Mouse (Mus musculus): ENCODE results near the gene Sf3b2.

Sf3b2 gene

DNA sequence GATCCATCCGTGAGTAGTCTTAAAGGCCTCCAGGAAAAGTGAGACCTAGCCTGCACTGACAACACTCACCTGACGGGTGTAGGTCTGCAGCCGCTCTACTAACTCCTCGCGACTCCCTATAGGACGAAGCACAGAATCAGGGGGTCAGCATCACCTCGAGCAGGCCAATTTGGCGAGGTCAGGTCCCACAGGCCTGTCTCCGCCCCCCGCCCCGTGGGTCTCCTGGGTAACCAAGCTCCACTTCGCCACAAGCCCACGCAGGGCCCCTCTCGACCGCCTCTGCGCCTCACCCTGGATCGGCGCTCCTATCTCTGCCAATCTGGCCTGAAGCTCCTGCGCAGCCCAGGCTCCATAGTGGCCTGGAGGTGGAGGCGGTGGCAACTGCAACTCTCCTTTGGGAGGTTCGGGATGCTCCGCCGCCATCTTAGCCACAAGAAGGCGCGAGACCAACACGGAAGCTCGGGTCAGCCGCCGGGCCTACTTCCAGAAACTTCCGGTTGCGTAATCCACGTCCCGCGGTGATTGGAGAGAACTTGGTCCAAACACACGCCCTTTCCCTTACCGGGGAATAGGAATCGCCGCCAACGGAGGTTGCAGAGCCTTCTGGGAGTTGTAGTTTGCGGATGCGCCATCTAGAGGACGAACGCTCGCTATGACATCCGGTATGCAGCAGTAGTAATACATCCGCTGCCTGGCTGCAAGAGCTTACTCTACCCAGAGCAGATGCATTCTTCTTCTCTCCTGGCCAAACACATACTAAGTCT, at the start of gene Sf3b2:
Sf3b2 (minus strand) TSS at position 484 of the 764 bp plus-strand sequence.
- peak; percentile 99 for DNase-seq (ENCODE audit: low spot score)

DNA sequence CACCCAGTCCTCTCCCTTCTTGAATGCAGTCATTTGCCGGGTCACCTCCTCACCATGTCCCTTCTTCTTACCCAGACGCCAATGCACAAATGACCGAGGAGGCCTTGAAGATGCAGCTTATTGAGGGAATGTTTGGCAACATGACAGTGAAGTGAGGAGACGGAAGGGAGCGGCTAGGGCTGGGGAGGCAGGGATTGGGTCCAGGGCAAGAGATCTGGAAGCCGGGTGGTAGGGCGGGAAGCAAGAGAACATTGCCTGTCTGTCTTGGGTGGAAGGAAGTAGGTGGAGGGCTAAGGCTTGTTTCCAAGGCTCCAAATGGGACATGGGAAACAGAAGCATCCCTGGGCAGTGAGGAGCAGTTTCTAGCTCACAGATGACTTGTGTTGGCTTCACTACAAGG, 46.1 kb upstream of the Sf3b2 start:
- no peak for DNase-seq (ENCODE audit: low spot score)

- peak; percentile 74 for DNase-seq (ENCODE audit: low spot score)
These were observed 42.7 kb upstream of the Sf3b2 start for GRCm38 (mm10) chr19:5337975-5338374.

DNA sequence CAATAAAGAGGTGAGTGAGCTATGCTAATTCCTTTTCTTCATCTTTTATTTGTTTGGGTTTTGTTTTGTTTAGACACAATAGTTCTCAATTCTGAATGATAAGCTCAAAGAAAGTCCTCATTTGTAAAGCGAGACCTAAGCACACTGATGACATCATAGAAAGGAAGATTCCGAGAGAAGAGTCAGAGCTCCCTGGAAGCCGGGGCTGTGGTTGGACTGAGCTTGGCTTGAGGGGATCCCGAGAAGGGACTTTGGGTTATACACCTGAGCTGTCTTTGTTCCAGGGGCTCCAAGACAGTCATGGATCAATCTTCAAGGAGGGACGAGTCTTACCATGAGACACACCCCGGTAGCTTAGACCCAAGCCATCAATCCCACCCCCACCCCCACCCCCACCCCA, 40.2 kb upstream of the Sf3b2 start, which contains the start of gene Catsper1:
Catsper1 (plus strand) TSS at position 301 of the 400 bp plus-strand sequence.
- no peak for DNase-seq (ENCODE audit: low spot score)

GRCm38 (mm10) chr19:5334741-5335140, 39.5 kb upstream of the Sf3b2 start:
- DNase-seq (ENCODE audit: low spot score), result no peak

- no peak for DNase-seq (ENCODE audit: low spot score)
These were observed 32.7 kb upstream of the Sf3b2 start for GRCm38 (mm10) chr19:5327970-5328369.

- peak; percentile 34 for DNase-seq (ENCODE audit: low spot score)
These were observed 28.5 kb upstream of the Sf3b2 start for GRCm38 (mm10) chr19:5323801-5324200.

DNA sequence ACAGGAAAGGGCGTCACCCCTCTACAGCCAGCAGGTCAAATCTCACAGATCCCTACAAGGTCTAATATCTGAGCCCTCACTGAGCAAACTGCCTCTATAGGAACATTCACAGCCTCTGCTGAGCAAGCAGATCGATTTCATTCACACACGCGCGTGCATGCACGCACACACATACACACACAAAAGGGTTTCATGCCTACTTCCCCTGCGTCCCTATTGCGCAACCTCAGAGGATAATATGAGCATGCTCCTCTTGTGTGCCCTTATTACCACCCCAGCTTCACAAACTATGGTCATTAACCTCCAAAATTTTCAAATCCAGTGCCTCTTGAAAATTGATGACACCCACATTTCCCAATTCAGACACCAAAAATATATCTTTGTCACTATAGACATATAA, 17.9 kb upstream of the Sf3b2 start:
- DNase-seq (ENCODE audit: low spot score), result no peak

DNA sequence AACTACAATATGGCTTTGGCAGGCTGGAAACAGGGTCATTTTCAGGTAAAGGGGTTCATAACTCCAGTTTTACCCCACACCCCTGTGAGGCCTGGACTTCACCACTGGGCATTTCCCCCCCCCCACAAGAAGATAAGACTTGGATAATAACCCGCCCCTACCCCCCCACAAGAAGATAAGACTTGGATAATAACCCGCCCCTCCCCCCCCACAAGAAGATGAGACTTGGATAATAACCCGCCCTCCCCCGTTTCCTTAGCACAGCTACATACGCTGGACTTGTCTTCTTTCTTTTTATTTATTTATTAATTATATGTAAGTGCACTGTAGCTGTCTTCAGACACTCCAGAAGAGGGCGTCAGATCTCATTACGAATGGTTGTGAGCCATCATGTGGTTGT, 13.8 kb upstream of the Sf3b2 start:
- no peak for DNase-seq (ENCODE audit: low spot score)

DNA sequence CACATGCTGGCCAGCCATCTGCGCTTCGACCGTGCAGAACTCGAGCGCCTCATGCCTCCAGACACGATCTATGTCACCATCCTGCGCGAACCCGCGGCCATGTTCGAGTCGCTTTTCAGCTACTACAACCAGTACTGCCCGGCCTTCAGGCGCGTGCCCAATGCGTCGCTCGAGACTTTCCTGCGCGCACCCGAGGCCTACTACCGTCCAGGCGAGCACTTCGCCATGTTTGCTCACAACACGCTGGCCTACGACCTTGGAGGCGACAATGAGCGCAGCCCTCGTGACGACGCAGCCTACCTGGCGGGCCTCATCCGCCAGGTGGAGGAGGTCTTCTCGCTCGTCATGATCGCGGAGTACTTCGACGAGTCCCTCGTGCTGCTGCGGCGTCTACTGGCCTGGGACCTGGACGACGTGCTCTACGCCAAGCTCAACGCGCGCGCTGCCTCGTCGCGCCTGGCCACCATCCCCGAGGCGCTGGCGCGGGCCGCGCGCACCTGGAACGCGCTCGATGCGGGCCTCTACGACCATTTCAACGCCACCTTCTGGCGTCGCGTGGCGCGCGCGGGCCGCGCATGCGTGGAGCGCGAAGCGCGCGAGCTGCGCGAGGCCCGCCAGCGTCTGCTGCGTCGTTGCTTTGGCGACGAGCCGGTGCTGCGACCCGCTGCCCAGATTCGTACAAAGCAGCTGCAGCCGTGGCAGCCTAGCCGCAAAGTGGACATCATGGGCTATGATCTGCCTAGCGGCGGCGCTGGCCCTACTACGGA, 11.9 kb upstream of the Sf3b2 start:
- peak; percentile 83 for DNase-seq (ENCODE audit: low spot score)

DNA sequence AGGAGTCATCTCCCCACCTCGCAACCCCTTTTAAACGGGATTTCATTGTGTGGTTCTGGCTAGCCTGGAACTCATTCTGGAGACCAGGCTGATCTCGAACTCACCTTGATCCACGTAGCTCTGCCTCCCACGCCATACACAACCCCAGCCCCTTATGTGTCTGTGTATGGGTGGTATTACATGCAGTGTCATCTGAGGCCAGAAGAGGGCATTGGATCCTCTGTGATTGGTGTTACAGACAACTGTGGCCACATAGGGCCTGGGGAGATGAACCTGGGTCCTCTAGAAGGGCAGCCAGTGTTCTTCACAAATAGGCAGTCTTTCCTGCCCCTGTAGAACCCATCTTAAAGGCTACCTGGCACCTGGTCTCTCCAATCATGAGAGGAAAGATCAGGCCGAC, 11.0 kb upstream of the Sf3b2 start:
- DNase-seq (ENCODE audit: low spot score), result no peak

GRCm38 (mm10) chr19:5302455-5302854, 7.2 kb upstream of the Sf3b2 start:
- DNase-seq (ENCODE audit: low spot score), result no peak

GRCm38 (mm10) chr19:5300588-5300987, 5.3 kb upstream of the Sf3b2 start:
- no peak for DNase-seq (ENCODE audit: low spot score)

DNA sequence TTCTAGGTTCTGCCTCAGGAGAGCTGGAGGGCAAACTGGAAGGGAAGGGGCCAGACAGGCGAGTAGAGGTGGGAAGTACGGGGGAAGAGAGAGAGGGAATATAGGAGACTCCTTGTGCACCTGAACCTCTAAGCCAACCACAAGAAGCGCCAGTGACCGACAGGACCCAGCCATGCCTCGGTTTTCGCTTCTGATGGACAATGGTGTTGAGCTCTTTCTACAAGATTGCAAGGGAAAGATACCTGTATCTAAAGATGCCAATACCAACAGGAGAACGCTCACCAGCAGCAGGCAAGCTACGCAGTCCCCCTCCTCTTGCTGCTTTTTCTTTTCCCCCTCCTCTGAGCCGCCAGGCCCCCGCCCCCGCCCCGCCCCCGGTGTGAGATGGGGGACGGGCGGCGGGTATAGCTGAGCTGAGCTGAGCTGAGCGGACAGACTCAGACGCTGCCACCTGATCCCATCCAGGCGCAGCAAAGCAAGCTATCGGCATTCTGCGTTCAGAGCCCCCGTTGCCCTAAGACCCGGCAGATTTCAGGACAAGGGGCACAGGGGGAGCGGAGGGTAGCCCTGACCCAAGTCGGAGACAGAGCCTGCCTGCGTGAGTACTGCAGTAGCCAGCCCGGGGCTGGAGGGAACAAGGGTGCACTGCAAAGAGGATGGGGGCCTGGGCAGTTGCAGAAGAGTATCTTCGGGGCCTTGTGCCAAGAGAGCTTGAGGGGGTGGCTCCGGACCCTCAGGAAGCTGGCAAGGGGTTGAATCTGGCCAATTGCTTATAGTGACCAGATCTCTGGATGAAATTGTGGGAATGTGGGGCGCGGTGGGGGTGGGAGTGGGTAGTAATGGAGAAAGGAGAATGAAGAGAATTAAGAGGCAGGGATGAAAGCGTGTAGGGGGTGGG, 2.9 kb upstream of the Sf3b2 start, which contains the start of gene Gal3st3:
Gal3st3 (plus strand) TSS at position 429 of the 898 bp plus-strand sequence.
- DNase-seq (ENCODE audit: low spot score), result no peak

- DNase-seq (ENCODE audit: low spot score), result no peak
These were observed 1.4 kb upstream of the Sf3b2 start for GRCm38 (mm10) chr19:5296630-5297029.

DNA sequence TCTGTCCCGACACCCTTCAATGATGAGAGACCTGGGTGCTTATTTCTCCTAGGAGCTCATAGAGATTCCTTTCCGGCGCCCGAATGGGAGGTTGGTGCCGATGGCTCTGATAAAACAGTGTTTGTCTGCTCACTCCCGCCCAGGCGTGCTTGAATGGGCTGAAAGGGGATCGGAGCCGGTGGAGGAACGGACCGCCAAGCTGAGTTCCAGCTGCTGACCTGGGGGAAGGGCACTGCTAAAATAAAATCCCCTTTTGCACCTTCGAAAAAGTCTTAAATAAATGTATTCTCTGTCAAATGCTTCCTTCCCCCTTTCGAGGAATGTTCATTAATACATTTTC, 451 bp upstream of the Sf3b2 start:
- no peak for DNase-seq (ENCODE audit: low spot score)

DNA sequence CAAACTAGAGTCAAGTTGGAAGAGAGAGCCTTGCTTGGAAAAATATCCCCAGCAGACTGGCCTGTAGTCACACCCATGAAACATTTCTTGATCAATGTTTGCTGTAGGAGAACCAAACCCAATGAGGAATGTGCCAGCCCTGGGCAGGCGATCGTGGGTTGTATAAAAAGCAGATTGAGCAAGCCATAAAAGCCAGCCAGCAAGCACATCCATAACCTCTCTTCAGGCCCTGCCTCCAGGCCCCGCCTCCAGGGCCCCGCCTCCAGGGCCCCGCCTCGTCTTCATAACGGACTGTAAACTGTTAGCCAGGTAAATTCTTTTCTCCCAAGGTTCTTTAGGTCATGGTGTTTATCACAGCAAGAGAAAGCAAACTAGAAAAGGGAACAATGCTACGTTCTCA, 16.9 kb downstream of the Sf3b2 start:
- DNase-seq (ENCODE audit: low spot score), result no peak

DNA sequence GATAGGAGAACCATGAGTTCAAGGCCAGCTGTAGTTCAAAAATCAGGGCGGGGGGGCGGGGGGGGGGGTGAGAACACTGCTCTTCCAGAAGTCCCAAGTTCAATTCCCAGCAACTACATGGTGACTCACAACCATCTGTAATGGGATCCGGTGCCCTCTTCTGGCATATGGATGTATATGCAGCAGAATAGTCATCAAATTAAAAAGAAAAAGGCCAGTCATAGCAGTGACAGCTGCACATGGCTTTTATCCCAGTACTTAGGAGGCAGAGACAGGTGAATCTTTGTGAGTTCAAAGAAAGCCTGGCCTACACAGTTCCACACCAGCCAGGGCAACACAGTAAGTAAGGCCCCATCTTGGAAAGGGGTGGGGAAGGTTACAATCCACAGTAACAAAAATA, 18.1 kb downstream of the Sf3b2 start:
- DNase-seq (ENCODE audit: low spot score), result no peak

GRCm38 (mm10) chr19:5276531-5276930, 18.7 kb downstream of the Sf3b2 start:
- no peak for DNase-seq (ENCODE audit: low spot score)

DNA sequence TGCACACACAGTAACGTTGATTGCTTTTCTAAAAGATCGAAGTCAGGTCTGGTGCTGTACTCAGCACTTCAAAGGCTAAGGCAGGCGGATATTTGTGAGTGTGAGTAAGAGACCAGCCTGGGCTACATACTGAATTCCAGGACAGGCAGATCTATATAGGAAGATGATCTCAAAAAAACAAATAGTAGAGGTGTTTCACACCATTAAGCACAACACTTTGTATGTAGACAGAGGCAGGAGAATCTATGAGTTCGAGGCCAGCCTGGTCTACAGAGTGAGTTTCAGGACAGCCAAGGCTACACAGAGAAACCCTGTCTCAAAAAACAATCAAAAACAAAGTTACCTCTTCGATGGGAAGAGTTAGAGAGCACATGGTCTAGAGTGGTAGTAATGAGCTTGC, 19.5 kb downstream of the Sf3b2 start:
- DNase-seq (ENCODE audit: low spot score), result no peak

GRCm38 (mm10) chr19:5274641-5275040, 20.6 kb downstream of the Sf3b2 start:
- DNase-seq (ENCODE audit: low spot score), result no peak

- no peak for DNase-seq (ENCODE audit: low spot score)
These were observed 21.3 kb downstream of the Sf3b2 start for GRCm38 (mm10) chr19:5273916-5274315.

Data from testis, postnatal 14 days (tissue).